Mouse (Mus musculus) MEL (cell line): ENCODE results near the gene Rsad2. TPM values are rescaled to one million over a fixed set of nuclear protein-coding genes. Genes with fewer than 3 reads are reported as not detected.

ENCODE experiments used
- DNase-seq: peaks from one replicate; pipeline ENCODE4 v3.0.0; 2011; ENCODE audit warnings: low read depth, low spot score
- H3K27ac ChIP-seq: 2 replicates; pipeline ENCODE4 v1.5.1; 2012; ENCODE audit warnings: low read depth, mild to moderate bottlenecking, control low read depth, low read length, moderate library complexity; ENCODE audit not compliant: control insufficient read depth
- H3K27me3 ChIP-seq, 2 experiments: fragments of 150-350 bp in 1 of 2; sonication (generic) in 1 of 2; 2 replicates each; pipeline ENCODE4 v1.6.1; 2012; ENCODE audit warnings: low read length in 2 of 2, mild to moderate bottlenecking in 2 of 2, improper control_type of control experiment in 1 of 2, moderate library complexity in 1 of 2; ENCODE audit not compliant: insufficient read depth in 2 of 2, control insufficient read depth in 1 of 2
- H3K36me3 ChIP-seq, 2 experiments: 2 replicates each; pipeline ENCODE4 v1.6.1; 2012 to 2014; ENCODE audit warnings: low read length in 2 of 2, improper control_type of control experiment in 1 of 2, inconsistent platforms in 1 of 2, mild to moderate bottlenecking in 1 of 2; ENCODE audit not compliant: insufficient read depth in 2 of 2, control insufficient read depth in 1 of 2
- H3K4me1 ChIP-seq, 2 experiments: fragments of 150-350 bp in 1 of 2; sonication (generic) in 1 of 2; 2 replicates each; pipeline ENCODE4 v1.6.1; 2012; ENCODE audit warnings: low read length in 2 of 2, improper control_type of control experiment in 1 of 2, mild to moderate bottlenecking in 1 of 2; ENCODE audit not compliant: insufficient read depth in 2 of 2, control insufficient read depth in 1 of 2
- H3K4me3 ChIP-seq, 2 experiments: fragments of 150-350 bp in 1 of 2; sonication (generic) in 1 of 2; 2 replicates each; pipeline ENCODE4 v1.5.1; 2012; ENCODE audit warnings: low read depth in 2 of 2, low read length in 2 of 2, mild to moderate bottlenecking in 2 of 2, moderate library complexity in 2 of 2, control low read depth in 1 of 2, improper control_type of control experiment in 1 of 2; ENCODE audit not compliant: control insufficient read depth in 1 of 2, insufficient read depth in 1 of 2
- H3K79me2 ChIP-seq: 2 replicates; pipeline ENCODE4 v1.6.1; 2012; ENCODE audit warnings: mild to moderate bottlenecking, low read length, moderate library complexity; ENCODE audit not compliant: control insufficient read depth, poor library complexity, insufficient read depth
- H3K9ac ChIP-seq: 2 replicates; pipeline ENCODE4 v1.6.1; 2012; ENCODE audit warnings: low read depth, mild to moderate bottlenecking, control low read depth, low read length, moderate library complexity; ENCODE audit not compliant: control insufficient read depth, poor library complexity, severe bottlenecking
- H3K9me3 ChIP-seq: fragments of 150-350 bp; sonication (generic); replicated peaks from 2 replicates; pipeline ENCODE4 v1.6.1; 2012; ENCODE audit warnings: mild to moderate bottlenecking, low read length, improper control_type of control experiment, moderate library complexity; ENCODE audit not compliant: insufficient read depth
- BHLHE40 ChIP-seq: IDR thresholded peaks from 2 replicates; pipeline ENCODE4 v1.6.1; 2012; ENCODE audit warnings: low read depth, mild to moderate bottlenecking, inconsistent platforms, low read length, improper control_type of control experiment, borderline replicate concordance
- CHD2 ChIP-seq: IDR thresholded peaks from 2 replicates; pipeline ENCODE4 v1.6.1; 2011; ENCODE audit warnings: low read length, improper control_type of control experiment
- CTCF ChIP-seq, 3 experiments: IDR thresholded peaks in 2 of 3; conservative IDR thresholded peaks in 1 of 3; 2 replicates each; pipeline ENCODE4 v1.5.1; 2011 to 2012; ENCODE audit warnings: low read length in 3 of 3, low read depth in 2 of 3, mild to moderate bottlenecking in 2 of 3, improper control_type of control experiment in 1 of 3, inconsistent platforms in 1 of 3, mixed read lengths in 1 of 3, moderate library complexity in 1 of 3; ENCODE audit not compliant: control insufficient read depth in 1 of 3, insufficient read depth in 1 of 3, poor library complexity in 1 of 3, severe bottlenecking in 1 of 3
- EP300 ChIP-seq, 2 experiments: IDR thresholded peaks; 2 replicates each; pipeline ENCODE4 v1.6.1; 2011; ENCODE audit warnings: improper control_type of control experiment in 2 of 2, low read length in 2 of 2, low read depth in 1 of 2, mild to moderate bottlenecking in 1 of 2
- GABPA ChIP-seq: IDR thresholded peaks from 2 replicates; pipeline ENCODE4 v1.6.1; 2012; ENCODE audit warnings: low read depth, mild to moderate bottlenecking, inconsistent platforms, low read length, improper control_type of control experiment, moderate library complexity
- JUND ChIP-seq: IDR thresholded peaks from 2 replicates; pipeline ENCODE4 v1.6.1; 2011; ENCODE audit warnings: low read depth, mild to moderate bottlenecking, improper control_type of control experiment, low read length
- KAT2A ChIP-seq: conservative IDR thresholded peaks from 2 replicates; pipeline ENCODE4 v1.6.1; 2012; ENCODE audit warnings: low read depth, low read length, improper control_type of control experiment, inconsistent platforms
- MEF2A ChIP-seq: IDR thresholded peaks from 2 replicates; pipeline ENCODE4 v1.6.1; 2014; ENCODE audit warnings: low read depth, mild to moderate bottlenecking, inconsistent platforms, low read length, improper control_type of control experiment; ENCODE audit not compliant: poor library complexity, insufficient replicate concordance, severe bottlenecking; ENCODE audit errors: extremely low read depth
- MXI1 ChIP-seq: IDR thresholded peaks from 2 replicates; pipeline ENCODE4 v1.6.1; 2011; ENCODE audit warnings: mild to moderate bottlenecking, low read depth, low read length, improper control_type of control experiment
- MYB ChIP-seq: IDR thresholded peaks from 2 replicates; pipeline ENCODE4 v1.6.1; 2011; ENCODE audit warnings: mild to moderate bottlenecking, low read depth, low read length, improper control_type of control experiment
- MYC ChIP-seq: IDR thresholded peaks from 2 replicates; pipeline ENCODE4 v1.6.1; 2011; ENCODE audit warnings: low read depth, mild to moderate bottlenecking, low read length, improper control_type of control experiment, moderate library complexity
- NELFE ChIP-seq: IDR thresholded peaks from 2 replicates; pipeline ENCODE4 v1.6.1; 2011; ENCODE audit warnings: low read depth, low read length, improper control_type of control experiment
- POLR2AphosphoS5 ChIP-seq: IDR thresholded peaks from 2 replicates; pipeline ENCODE4 v1.6.1; 2012; ENCODE audit warnings: low read depth, borderline replicate concordance, mild to moderate bottlenecking, inconsistent platforms, low read length, moderate library complexity, mixed read lengths
- RCOR1 ChIP-seq: IDR thresholded peaks from 2 replicates; pipeline ENCODE4 v1.6.1; 2012; ENCODE audit warnings: low read depth, mild to moderate bottlenecking, inconsistent platforms, low read length, improper control_type of control experiment
- SMC3 ChIP-seq: IDR thresholded peaks from 2 replicates; pipeline ENCODE4 v1.6.1; 2011; ENCODE audit warnings: low read depth, low read length, improper control_type of control experiment
- TBP ChIP-seq: IDR thresholded peaks from 2 replicates; pipeline ENCODE4 v1.8.0; 2011; ENCODE audit warnings: low read depth, low read length, improper control_type of control experiment
- ZC3H11A ChIP-seq: IDR thresholded peaks from 2 replicates; pipeline ENCODE4 v1.6.1; 2012; ENCODE audit warnings: low read depth, mild to moderate bottlenecking, inconsistent platforms, low read length, improper control_type of control experiment
- polyA plus RNA-seq, 2 experiments: library from polyadenylated mRNA; stranded (reverse) in 1 of 2; unstranded in 1 of 2; fragments of >175 nt in 1 of 2; fragments of >200 nt in 1 of 2; gene quantifications; 2 replicates each; pipeline versions ENCODE4 v1.2.1 to v1.2.4; 2012; ENCODE audit warnings: low replicate concordance in 2 of 2, low read depth in 1 of 2; ENCODE audit not compliant: insufficient read length in 2 of 2, insufficient read depth in 1 of 2, missing spikeins in 1 of 2
- total RNA-seq: library from RNA; depleted of rRNA; stranded (reverse); fragments of 300-350 nt; gene quantifications from 2 replicates; pipeline ENCODE4 v1.2.3, GENCODE M21; 2012

Rsad2 gene
- total and polyA plus RNA-seq, 3 experiments: 0.42 to 0.61 TPM; not detected in 1

DNA sequence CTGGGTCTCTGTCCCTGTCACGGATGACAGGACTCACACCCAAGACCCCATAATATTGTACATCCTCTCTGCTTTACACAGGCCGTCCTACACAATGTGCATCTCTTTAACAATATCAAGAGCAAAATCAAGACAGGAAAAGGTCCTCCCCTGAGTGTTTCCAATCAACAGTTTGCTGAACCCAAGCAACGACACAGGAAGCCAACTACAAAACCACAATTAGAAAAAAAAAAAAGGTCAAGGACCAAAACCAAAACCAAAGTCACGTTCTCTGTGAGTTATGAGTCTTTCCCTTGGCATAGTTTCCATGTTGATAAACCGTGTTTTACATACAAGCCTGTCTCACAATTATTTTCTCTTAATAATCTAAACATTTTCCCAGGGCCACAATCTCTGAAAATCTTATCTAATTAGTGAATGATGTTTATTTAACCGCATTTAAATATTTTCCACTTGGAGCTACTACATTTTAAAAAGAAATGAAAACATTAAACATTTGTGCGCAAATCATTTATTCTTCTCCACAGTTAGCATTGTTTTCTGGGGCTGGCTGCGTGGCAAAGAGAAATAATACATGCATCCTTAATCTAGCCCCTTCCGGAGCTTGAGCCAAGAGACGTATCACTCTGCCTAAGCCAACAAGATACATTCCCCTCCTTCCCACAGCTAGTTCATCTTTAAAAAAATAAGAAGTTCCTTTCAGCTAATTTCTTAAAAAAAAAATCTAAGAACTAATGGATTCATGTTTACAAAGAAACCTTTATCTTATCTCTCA, 54.4 kb downstream of the Rsad2 start:
- Histone ChIP-seq H3K4me3 (no peak overlapping the region), H3K4me1 (no peaks in the 10 kb centered on the region), H3K79me2 (no peaks in the 10 kb centered on the region), H3K27ac (no peak overlapping the region), H3K9ac (no peak overlapping the region), H3K9me3 (no peaks in the 10 kb centered on the region), H3K36me3 (no peaks in the 10 kb centered on the region), H3K27me3 (no peaks in the 10 kb centered on the region)
- TF ChIP-seq CHD2 (no peak), NELFE (no peak), CTCF (IDR thresholded peaks at IDR 0.05 in 2 of 3, conservative IDR thresholded peaks at IDR 0.05 in 1 of 3; ENCODE audit: control insufficient read depth in 1 of 3, insufficient read depth in 1 of 3, low read depth in 2 of 3, low read length in 3 of 3, poor library complexity in 1 of 3, severe bottlenecking in 1 of 3) (no peak), POLR2AphosphoS5 (no peak), BHLHE40 (no peak), MEF2A (no peak), KAT2A (no peak), MYC (no peak), GABPA (no peak)
- DNase-seq: no peak

DNA sequence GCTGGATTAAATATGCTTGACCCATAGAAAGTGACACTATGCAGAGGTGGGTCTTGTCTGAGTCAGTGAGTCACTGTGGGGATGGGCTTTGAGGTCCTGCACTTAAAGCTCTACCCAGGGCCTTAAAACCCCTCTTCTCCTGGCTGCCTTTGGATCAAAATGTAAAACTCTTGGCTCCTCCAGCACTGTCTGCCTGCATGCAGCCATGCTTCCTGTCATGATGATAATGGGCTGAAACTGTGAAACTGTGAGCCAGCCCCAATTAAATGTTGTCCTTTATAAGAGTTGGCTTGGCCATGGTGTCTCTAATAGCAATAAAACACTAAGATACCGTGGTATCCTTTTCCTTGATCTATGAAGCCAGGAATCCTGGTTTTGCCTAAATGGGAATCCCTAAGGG, 55.0 kb downstream of the Rsad2 start:
- Histone ChIP-seq H3K4me3 (no peak overlapping the region), H3K9me3 (no peaks in the 10 kb centered on the region), H3K27ac (no peak overlapping the region), H3K79me2 (no peaks in the 10 kb centered on the region), H3K36me3 (no peaks in the 10 kb centered on the region), H3K27me3 (no peaks in the 10 kb centered on the region), H3K4me1 (no peaks in the 10 kb centered on the region), H3K9ac (no peak overlapping the region)
- no peak for DNase-seq
- no peak for TF ChIP-seq NELFE
- no peak for TF ChIP-seq RCOR1
- TF ChIP-seq TBP: no peak
- TF ChIP-seq SMC3: no peak
- TF ChIP-seq EP300 (IDR thresholded peaks at IDR 0.05; ENCODE audit: low read depth in 1 of 2, low read length in 2 of 2): no peak
- no peak for TF ChIP-seq JUND
- TF ChIP-seq CTCF (IDR thresholded peaks at IDR 0.05 in 2 of 3, conservative IDR thresholded peaks at IDR 0.05 in 1 of 3; ENCODE audit: control insufficient read depth in 1 of 3, insufficient read depth in 1 of 3, low read depth in 2 of 3, low read length in 3 of 3, poor library complexity in 1 of 3, severe bottlenecking in 1 of 3): no peak
- TF ChIP-seq ZC3H11A: no peak
- no peak for TF ChIP-seq MXI1
- TF ChIP-seq MYC: no peak
- no peak for TF ChIP-seq MYB
